Mouse (Mus musculus) lung, embryonic 14.5 days (tissue): ENCODE results near the gene Eipr1. TPM values are rescaled to one million over a fixed set of nuclear protein-coding genes. Genes with fewer than 3 reads are reported as not detected.

Experiments used
- ATAC-seq: fragments of 200-750 bp; cut with Nextera tagmentation; 2 replicates; pipeline ENCODE4 v1.8.0; 2017; ENCODE audit warnings: mild to moderate bottlenecking, moderate TSS enrichment, moderate library complexity; ENCODE audit not compliant: insufficient read depth
- DNase-seq: peaks from one replicate; pipeline ENCODE4 v3.0.0-alpha.2; 2015
- H3K27ac ChIP-seq: fragments of 300-500 bp; sonication (generic); 2 replicates; pipeline ENCODE4 v1.5.1; 2014; ENCODE audit warnings: low read depth, mild to moderate bottlenecking, moderate library complexity
- H3K27me3 ChIP-seq: fragments of 300-500 bp; sonication (generic); 2 replicates; pipeline ENCODE4 v1.6.1; 2014; ENCODE audit warnings: low read length, control low read depth; ENCODE audit not compliant: insufficient read depth
- H3K36me3 ChIP-seq: fragments of 300-500 bp; sonication (generic); 2 replicates; pipeline ENCODE4 v1.6.1; 2014; ENCODE audit warnings: control low read depth; ENCODE audit not compliant: insufficient read depth
- H3K4me1 ChIP-seq: fragments of 300-500 bp; sonication (generic); 2 replicates; pipeline ENCODE4 v1.6.1; 2014; ENCODE audit warnings: antibody characterized with exemption, control low read depth; ENCODE audit not compliant: insufficient read depth
- H3K4me2 ChIP-seq: fragments of 300-500 bp; sonication (generic); 2 replicates; pipeline ENCODE4 v1.6.1; 2014; ENCODE audit warnings: mild to moderate bottlenecking
- H3K4me3 ChIP-seq: fragments of 300-500 bp; sonication (generic); 2 replicates; pipeline ENCODE4 v1.5.1; 2014; ENCODE audit warnings: low read depth, low read length
- H3K9ac ChIP-seq: fragments of 300-500 bp; sonication (generic); 2 replicates; pipeline ENCODE4 v1.6.1; 2014
- H3K9me3 ChIP-seq: fragments of 300-500 bp; sonication (generic); 2 replicates; pipeline ENCODE4 v1.6.1; 2016; ENCODE audit warnings: low read depth, low read length, control low read depth
- CTCF ChIP-seq: IDR thresholded peaks from 2 replicates; pipeline ENCODE4 v1.5.1; 2016; ENCODE audit warnings: antibody characterized with exemption, low read depth
- WGBS: fragments of 180-500 bp; shearing (Covaris S2); extraction: QIAGEN DNeasy Blood & Tissue Kit; methylation state at CpG from one replicate; pipeline ENCODE4 v1.1.7; 2014; 5-methylcytosine and 5-hydroxymethylcytosine counted together
- polyA plus RNA-seq: library from polyadenylated mRNA; unstranded; fragments of >200 nt; fragmentation: Nextera tagmentation; extraction: Ambion mirVana; gene quantifications from 2 replicates; pipeline ENCODE4 v1.2.1, GENCODE M21; 2014

The Eipr1 gene
- polyA plus RNA-seq, 1 experiment from 2014 or later: 28.5 TPM

- WGBS: 57% methylated on average over 6 of the region's 6 CpGs
- H3K27me3 ChIP-seq: no peaks in the 10 kb centered on the region
- no peak for TF ChIP-seq CTCF
- no peaks in the 10 kb centered on the region for H3K9me3 ChIP-seq
- no peak overlapping the region for H3K9ac ChIP-seq
- no peak overlapping the region for H3K4me2 ChIP-seq
- DNase-seq: no peak
- no peak overlapping the region for H3K4me3 ChIP-seq
- H3K36me3 ChIP-seq: no peaks in the 10 kb centered on the region
- H3K27ac ChIP-seq: no peak overlapping the region
- ATAC-seq: no peak
- no peaks in the 10 kb centered on the region for H3K4me1 ChIP-seq
These were observed 82.7 kb downstream of the Eipr1 start for GRCm38 (mm10) chr12:28834266-28834665.

GRCm38 (mm10) chr12:28835683-28836082, 84.1 kb downstream of the Eipr1 start:
- WGBS: 84% methylated on average over 3 of the region's 3 CpGs
- no peak overlapping the region for H3K4me2 ChIP-seq
- no peak overlapping the region for H3K4me3 ChIP-seq
- no peaks in the 10 kb centered on the region for H3K4me1 ChIP-seq
- ATAC-seq (no peak), DNase-seq (no peak)
- no peaks in the 10 kb centered on the region for H3K36me3 ChIP-seq
- H3K9ac ChIP-seq: no peak overlapping the region
- no peak overlapping the region for H3K27ac ChIP-seq
- H3K9me3 ChIP-seq: no peaks in the 10 kb centered on the region
- no peaks in the 10 kb centered on the region for H3K27me3 ChIP-seq
- TF ChIP-seq CTCF: no peak

- no peak overlapping the region for H3K9ac ChIP-seq
- 77% methylated on average over 4 of the region's 4 CpGs for WGBS
- H3K4me1 ChIP-seq: no peaks in the 10 kb centered on the region
- no peak overlapping the region for H3K4me2 ChIP-seq
- no peak for TF ChIP-seq CTCF
- no peaks in the 10 kb centered on the region for H3K27me3 ChIP-seq
- ATAC-seq (no peak), DNase-seq (no peak)
- no peaks in the 10 kb centered on the region for H3K36me3 ChIP-seq
- H3K27ac ChIP-seq: no peak overlapping the region
- H3K4me3 ChIP-seq: no peak overlapping the region
- no peaks in the 10 kb centered on the region for H3K9me3 ChIP-seq
These were observed 86.7 kb downstream of the Eipr1 start for GRCm38 (mm10) chr12:28838268-28838667.

- WGBS: 58% methylated on average over 7 of the region's 7 CpGs
These were observed 87.4 kb downstream of the Eipr1 start for GRCm38 (mm10) chr12:28838971-28839370.

GRCm38 (mm10) chr12:28841179-28841698, 89.6 kb downstream of the Eipr1 start:
- Histone ChIP-seq H3K36me3 (no peaks in the 10 kb centered on the region), H3K9me3 (no peaks in the 10 kb centered on the region), H3K4me3 (no peak overlapping the region), H3K27ac (no peak overlapping the region), H3K27me3 (no peaks in the 10 kb centered on the region), H3K9ac (no peak overlapping the region), H3K4me2 (no peak overlapping the region), H3K4me1 (no peaks in the 10 kb centered on the region)
- WGBS: 65% methylated on average over 5 of the region's 5 CpGs
- DNase-seq (no peak), ATAC-seq (no peak)
- no peak for TF ChIP-seq CTCF

More at GRCm38 (mm10) chr12:28838971-28839370, 87.4 kb downstream of the Eipr1 start:
- Histone ChIP-seq H3K36me3 (no peaks in the 10 kb centered on the region), H3K4me1 (no peaks in the 10 kb centered on the region), H3K4me3 (no peak overlapping the region), H3K27me3 (no peaks in the 10 kb centered on the region), H3K27ac (no peak overlapping the region), H3K9ac (no peak overlapping the region), H3K4me2 (no peak overlapping the region), H3K9me3 (no peaks in the 10 kb centered on the region)
- TF ChIP-seq CTCF: no peak
- peak; percentile 74 for DNase-seq
- no peak for ATAC-seq

GRCm38 (mm10) chr12:28845811-28846210, 94.2 kb downstream of the Eipr1 start:
- TF ChIP-seq CTCF: no peak
- Histone ChIP-seq H3K4me1 (no peaks in the 10 kb centered on the region), H3K36me3 (no peaks in the 10 kb centered on the region), H3K9me3 (no peaks in the 10 kb centered on the region), H3K27me3 (no peaks in the 10 kb centered on the region), H3K4me3 (no peak overlapping the region), H3K4me2 (no peak overlapping the region), H3K9ac (no peak overlapping the region), H3K27ac (no peak overlapping the region)
- DNase-seq (no peak), ATAC-seq (no peak)
- whole genome bisulfite sequencing: 87% methylated on average over 8 of the region's 8 CpGs

GRCm38 (mm10) chr12:28847401-28847800, 95.8 kb downstream of the Eipr1 start:
- Histone ChIP-seq H3K4me3 (no peak overlapping the region), H3K27me3 (no peaks in the 10 kb centered on the region), H3K9ac (no peak overlapping the region), H3K36me3 (no peaks in the 10 kb centered on the region), H3K4me2 (no peak overlapping the region), H3K27ac (no peak overlapping the region), H3K4me1 (no peaks in the 10 kb centered on the region), H3K9me3 (no peaks in the 10 kb centered on the region)
- DNase-seq (peak; percentile 72), ATAC-seq (peak; percentile 44; the same call in 1 of the 2 replicates)
- 56% methylated on average over 6 of the region's 6 CpGs for WGBS
- TF ChIP-seq CTCF: no peak
